Mouse (Mus musculus): ENCODE results near the gene Uba3.

GRCm38 (mm10) chr6:97224505-97224904, 19.1 kb upstream of the Uba3 start:
- no peak for TF ChIP-seq CTCF (IDR thresholded peaks at IDR 0.05; ENCODE audit: insufficient read depth, low read depth, low read length)
- no peak for TF ChIP-seq POLR2A (IDR thresholded peaks at IDR 0.05; ENCODE audit: insufficient read depth, low read depth, low read length)

Measured in olfactory bulb, adult 2 months (tissue).